Mouse (Mus musculus): Measurements from ENCODE around the gene Spen.

- no peak for TF ChIP-seq POLR2A (IDR thresholded peaks at IDR 0.05; ENCODE audit: insufficient read depth, low read depth, low read length)
- no peak for TF ChIP-seq CTCF (IDR thresholded peaks at IDR 0.05; ENCODE audit: insufficient read depth, low read depth, low read length)
Observed at GRCm38 (mm10) chr4:141528938-141529337, 9.5 kb downstream of the Spen start.

All from olfactory bulb, adult 2 months (tissue).